Mouse (Mus musculus): ENCODE data around the gene Pip4k2b. TPM values are rescaled to one million over a fixed set of nuclear protein-coding genes. Genes with fewer than 3 reads are reported as not detected.
"Not testable (repeated sequence)": the region's sequence is repeated elsewhere in the genome, so short reads cannot be mapped to it uniquely, and the experiment has no call there.

The Pip4k2b gene
- polyA plus RNA-seq (2017; shearing (Covaris generic)), result 1 to 10 TPM; 2.4 to 2.9 (median 2.6) TPM

GRCm38 (mm10) chr11:97744063-97744717 is at the start of gene Pip4k2b:
Gene Pip4k2b (minus strand): TSS chr11:97744704.
- ATAC-seq, result no peak

GRCm38 (mm10) chr11:97793165-97793564 is 48.7 kb upstream of the Pip4k2b start:
- peak; percentile 65 for ATAC-seq

GRCm38 (mm10) chr11:97790778-97791438 is 46.4 kb upstream of the Pip4k2b start:
- ATAC-seq, result not testable (repeated sequence)

- no peak for ATAC-seq
Observed at GRCm38 (mm10) chr11:97789727-97790126, 45.2 kb upstream of the Pip4k2b start.

- ATAC-seq, result no peak
Observed at GRCm38 (mm10) chr11:97787961-97788360, 43.5 kb upstream of the Pip4k2b start.

- peak; percentile 9 for ATAC-seq
Observed at GRCm38 (mm10) chr11:97782564-97782895, 38.0 kb upstream of the Pip4k2b start.

GRCm38 (mm10) chr11:97781832-97782563 is 37.5 kb upstream of the Pip4k2b start, which contains the start of gene Rpl23:
Gene Rpl23 (minus strand): TSS chr11:97782437.
- peak; percentile 85 for ATAC-seq

GRCm38 (mm10) chr11:97781478-97781831 is 37.0 kb upstream of the Pip4k2b start:
- no peak for ATAC-seq

GRCm38 (mm10) chr11:97779968-97780701 is 35.6 kb upstream of the Pip4k2b start:
- no peak for ATAC-seq

- no peak for ATAC-seq
Observed at GRCm38 (mm10) chr11:97778918-97779317, 34.4 kb upstream of the Pip4k2b start.

- no peak for ATAC-seq
Observed at GRCm38 (mm10) chr11:97777129-97777529, 32.6 kb upstream of the Pip4k2b start.

GRCm38 (mm10) chr11:97776497-97777128 is 32.1 kb upstream of the Pip4k2b start:
- no peak for ATAC-seq

- ATAC-seq, result no peak
Observed at GRCm38 (mm10) chr11:97775808-97776496, 31.4 kb upstream of the Pip4k2b start, which contains the start of gene 1700001P01Rik. Gene 1700001P01Rik (minus strand): TSS chr11:97775918.

- ATAC-seq, result no peak
Observed at GRCm38 (mm10) chr11:97775186-97775585, 30.7 kb upstream of the Pip4k2b start.

- no peak for ATAC-seq
Observed at GRCm38 (mm10) chr11:97771410-97771809, 26.9 kb upstream of the Pip4k2b start.

GRCm38 (mm10) chr11:97769704-97770103 is 25.2 kb upstream of the Pip4k2b start:
- no peak for ATAC-seq

- peak; percentile 98 for ATAC-seq
Observed at GRCm38 (mm10) chr11:97766154-97766881, 21.8 kb upstream of the Pip4k2b start, which contains the start of gene Cwc25. Gene Cwc25 (minus strand): TSS chr11:97766556.

GRCm38 (mm10) chr11:97761638-97762037 is 17.1 kb upstream of the Pip4k2b start:
- no peak for ATAC-seq

GRCm38 (mm10) chr11:97758942-97759341 is 14.4 kb upstream of the Pip4k2b start:
- no peak for ATAC-seq

GRCm38 (mm10) chr11:97758125-97758524 is 13.6 kb upstream of the Pip4k2b start:
- no peak for ATAC-seq

- ATAC-seq, result no peak
Observed at GRCm38 (mm10) chr11:97753277-97753676, 8.8 kb upstream of the Pip4k2b start.
